ENCODE assay signal across 9 mouse cellular contexts in genomic region chr12:100212397-100212796, GRCm38 (mm10). TPM values are rescaled to one million over a fixed set of nuclear protein-coding genes. Genes with fewer than 3 reads are reported as not detected.
A peak's percentile ranks its signal among the peaks of the same experiment; 100 is the strongest.
DNase-seq lines count a peak whose midpoint lies in the region; ATAC-seq and TF ChIP-seq lines count a peak whose summit lies in the region.
"Had no signal": no experiment of that assay in that cellular context is flagged by ENCODE, and none has a peak within 500 bp of the region (broad histone marks: within the 10 kb centered on the region; RNA-seq: fewer than 3 reads in every experiment).

No protein-coding gene starts in this region.

- no peak overlapping the region for H3K4me2 ChIP-seq in kidney, embryonic 15.5 days
- H3K4me2 ChIP-seq in kidney, embryonic 14.5 days (replicated peaks; ENCODE audit: low read depth, low read length), result no peak overlapping the region
- no peak overlapping the region for H3K4me2 ChIP-seq in midbrain, embryonic 11.5 days
- no peak overlapping the region for H3K4me2 ChIP-seq in hindbrain, embryonic 14.5 days (replicated peaks)
- H3K4me2 ChIP-seq: limb, embryonic 15.5 days had no signal

- no peak for TF ChIP-seq POLR2A in brain, embryonic 14.5 days (IDR thresholded peaks at IDR 0.05; ENCODE audit: borderline replicate concordance, extremely low read depth, insufficient read depth, insufficient read length, poor library complexity, severe bottlenecking)
- TF ChIP-seq POLR2A in olfactory bulb, adult 2 months (IDR thresholded peaks at IDR 0.05; ENCODE audit: insufficient read depth, low read depth, low read length), result no peak

- no peak overlapping the region for H3K4me3 ChIP-seq in kidney, embryonic 15.5 days (replicated peaks)
- no peak overlapping the region for H3K4me3 ChIP-seq in kidney, embryonic 14.5 days (ENCODE audit: low read length)
- no peak overlapping the region for H3K4me3 ChIP-seq in olfactory bulb, adult 2 months (ENCODE audit: insufficient read depth, low read depth, low read length)
- H3K4me3 ChIP-seq in midbrain, embryonic 11.5 days (ENCODE audit: low read depth, low read length), result no peak overlapping the region
- H3K4me3 ChIP-seq in midbrain, embryonic 10.5 days, result no peak overlapping the region
- no peak overlapping the region for H3K4me3 ChIP-seq in hindbrain, embryonic 14.5 days (replicated peaks; ENCODE audit: low read length)
- H3K4me3 ChIP-seq: limb, embryonic 15.5 days had no signal

- intact Hi-C loops in heart, postnatal 14 days (cut with DNase I), result no loop called here

- peaks cover 32% of the 10 kb centered on the region for H3K36me3 ChIP-seq in kidney, embryonic 15.5 days
- peaks cover 22% of the 10 kb centered on the region for H3K36me3 ChIP-seq in kidney, embryonic 14.5 days (ENCODE audit: control insufficient read depth, insufficient read depth, low read length)
- peaks cover 7% of the 10 kb centered on the region; the same call in 1 of the 2 replicates for H3K36me3 ChIP-seq in midbrain, embryonic 11.5 days (ENCODE audit: control insufficient read depth, insufficient read depth, low read length)
- H3K36me3 ChIP-seq in midbrain, embryonic 10.5 days, result peaks cover 37% of the 10 kb centered on the region
- H3K36me3 ChIP-seq in hindbrain, embryonic 14.5 days (replicated peaks; ENCODE audit: control insufficient read depth, insufficient read depth), result peaks cover 36% of the 10 kb centered on the region

- H3K27ac ChIP-seq in kidney, embryonic 15.5 days, result 0 out of 2 replicates have a peak overlapping the region, but pooled peaks have one; percentile 18
- H3K27ac ChIP-seq in kidney, embryonic 14.5 days (ENCODE audit: low read depth, low read length), result no peak overlapping the region
- 0 out of 2 replicates have a peak overlapping the region, but pooled peaks have one; percentile 22 for H3K27ac ChIP-seq in olfactory bulb, adult 2 months (ENCODE audit: insufficient read depth, low read depth, low read length)
- H3K27ac ChIP-seq in midbrain, embryonic 11.5 days (ENCODE audit: low read depth, low read length), result no peak overlapping the region
- H3K27ac ChIP-seq in midbrain, embryonic 10.5 days (replicated peaks), result no peak overlapping the region
- H3K27ac ChIP-seq in hindbrain, embryonic 14.5 days, result no peak overlapping the region

- TF ChIP-seq CTCF in brain, embryonic 14.5 days (IDR thresholded peaks at IDR 0.05; ENCODE audit: borderline replicate concordance, extremely low read depth, insufficient read depth, insufficient read length), result no peak
- TF ChIP-seq CTCF in olfactory bulb, adult 2 months (IDR thresholded peaks at IDR 0.05; ENCODE audit: insufficient read depth, low read depth, low read length), result no peak

- 45% methylated on average over 3 of the region's 3 CpGs for WGBS in kidney, embryonic 15.5 days
- WGBS in kidney, embryonic 14.5 days, result 49% methylated on average over 3 of the region's 3 CpGs
- 47% methylated on average over 3 of the region's 3 CpGs for WGBS in olfactory bulb, adult 2 months
- WGBS in midbrain, embryonic 11.5 days, result 58% methylated on average over 3 of the region's 3 CpGs
- WGBS in midbrain, embryonic 10.5 days, result 54% methylated on average over 3 of the region's 3 CpGs
- WGBS in hindbrain, embryonic 14.5 days, result 66% methylated on average over 3 of the region's 3 CpGs

- no peaks in the 10 kb centered on the region for H3K27me3 ChIP-seq in kidney, embryonic 15.5 days
- H3K27me3 ChIP-seq in kidney, embryonic 14.5 days (ENCODE audit: control insufficient read depth, insufficient read depth, low read length), result no peaks in the 10 kb centered on the region
- H3K27me3 ChIP-seq in midbrain, embryonic 11.5 days (ENCODE audit: control insufficient read depth, insufficient read depth, low read length), result no peaks in the 10 kb centered on the region
- no peaks in the 10 kb centered on the region for H3K27me3 ChIP-seq in midbrain, embryonic 10.5 days (ENCODE audit: low read depth, poor library complexity, severe bottlenecking)
- H3K27me3 ChIP-seq in hindbrain, embryonic 14.5 days (ENCODE audit: control insufficient read depth, insufficient read depth, low read length), result no peaks in the 10 kb centered on the region
- H3K27me3 ChIP-seq: limb, embryonic 15.5 days had no signal

- DNase-seq in brain, embryonic 14.5 days (ENCODE audit: low read depth), result peak; percentile 42
- peak; percentile 27 to 32 for DNase-seq in heart, postnatal 14 days
- no peak for DNase-seq in midbrain, embryonic 11.5 days (ENCODE audit: low spot score, missing footprints)
- DNase-seq in midbrain, embryonic 10.5 days (ENCODE audit: low spot score), result no peak
- no peak for DNase-seq in hindbrain, embryonic 14.5 days (ENCODE audit: low spot score)

- peaks cover 21% of the 10 kb centered on the region for H3K4me1 ChIP-seq in kidney, embryonic 15.5 days
- no peaks in the 10 kb centered on the region for H3K4me1 ChIP-seq in kidney, embryonic 14.5 days (ENCODE audit: control insufficient read depth, insufficient read depth, low read length)
- peaks cover 15% of the 10 kb centered on the region for H3K4me1 ChIP-seq in olfactory bulb, adult 2 months (ENCODE audit: control insufficient read depth, insufficient read depth, low read length)
- H3K4me1 ChIP-seq in midbrain, embryonic 11.5 days (ENCODE audit: control insufficient read depth, insufficient read depth, low read length), result no peaks in the 10 kb centered on the region
- H3K4me1 ChIP-seq in midbrain, embryonic 10.5 days, result peaks cover 8% of the 10 kb centered on the region; the same call in 1 of the 2 replicates
- H3K4me1 ChIP-seq in hindbrain, embryonic 14.5 days (replicated peaks; ENCODE audit: control insufficient read depth, insufficient read depth, low read length), result no peaks in the 10 kb centered on the region

- no peak overlapping the region for H3K9ac ChIP-seq in kidney, embryonic 15.5 days
- H3K9ac ChIP-seq in kidney, embryonic 14.5 days (ENCODE audit: low read depth, low read length), result no peak overlapping the region
- H3K9ac ChIP-seq in midbrain, embryonic 11.5 days (ENCODE audit: low read length), result no peak overlapping the region
- H3K9ac ChIP-seq in hindbrain, embryonic 14.5 days, result no peak overlapping the region
- H3K9ac ChIP-seq: limb, embryonic 15.5 days had no signal

- ATAC-seq in kidney, embryonic 15.5 days (replicated peaks; ENCODE audit: low FRiP score), result 0 out of 2 replicates have a peak, but pooled peaks have one; percentile 19
- no peak for ATAC-seq in kidney, embryonic 14.5 days (ENCODE audit: low FRiP score, low TSS enrichment)
- ATAC-seq in midbrain, embryonic 11.5 days (ENCODE audit: low FRiP score), result no peak
- no peak for ATAC-seq in hindbrain, embryonic 14.5 days (ENCODE audit: low FRiP score)

- H3K9me3 ChIP-seq in kidney, embryonic 15.5 days (replicated peaks), result no peaks in the 10 kb centered on the region
- H3K9me3 ChIP-seq in kidney, embryonic 14.5 days (ENCODE audit: control insufficient read depth, low read length), result peaks cover 2% of the 10 kb centered on the region; the same call in 1 of the 2 replicates
- peaks cover 3% of the 10 kb centered on the region; the same call in 1 of the 2 replicates for H3K9me3 ChIP-seq in midbrain, embryonic 11.5 days (ENCODE audit: control insufficient read depth, low read length)
- 0 out of 2 replicates have a peak, but pooled peaks cover 4% of the 10 kb centered on the region for H3K9me3 ChIP-seq in midbrain, embryonic 10.5 days (replicated peaks)
- H3K9me3 ChIP-seq in hindbrain, embryonic 14.5 days (ENCODE audit: control insufficient read depth, low read length), result peaks cover 7% of the 10 kb centered on the region; the same call in 1 of the 2 replicates
- H3K9me3 ChIP-seq: limb, embryonic 15.5 days had no signal

RNA-seq across cellular contexts. Expression of gene Calm1, which starts 13.2 kb away (rescaled TPM):
- polyA plus RNA-seq in kidney, embryonic 15.5 days (2015; fragmentation: Nextera tagmentation; extraction: Ambion mirVana), result 1,314 and 1,392 TPM in 2 replicates
- polyA plus RNA-seq in kidney, embryonic 14.5 days (2014; fragmentation: Nextera tagmentation; extraction: Ambion mirVana), result 1,237 and 1,509 TPM in 2 replicates
- polyA plus RNA-seq in brain, embryonic 14.5 days (2012; rRNA removed), result 545 and 624 TPM in 2 replicates
- total RNA-seq in heart, postnatal 14 days (2021), result 100 to 1,000 TPM; 282 to 334 TPM
- 446 and 787 TPM in 2 replicates for polyA plus RNA-seq in olfactory bulb, adult 2 months (2012; ENCODE audit: insufficient read depth, insufficient read length, low replicate concordance, missing spikeins)
- 1,565 and 1,591 TPM in 2 replicates for polyA plus RNA-seq in midbrain, embryonic 11.5 days (2014; fragmentation: Nextera tagmentation; extraction: Ambion mirVana)
- polyA plus RNA-seq in midbrain, embryonic 10.5 days (2016; fragmentation: Nextera tagmentation; extraction: Ambion mirVana), result 1,473 and 1,491 TPM in 2 replicates
- polyA plus RNA-seq in hindbrain, embryonic 14.5 days (2014; fragmentation: Nextera tagmentation; extraction: Ambion mirVana), result 2,705 and 2,824 TPM in 2 replicates

RNA-seq across cellular contexts. Expression of gene Nrde2, which starts 52.9 kb away (rescaled TPM):
- 18.4 and 18.9 TPM in 2 replicates for polyA plus RNA-seq in kidney, embryonic 15.5 days (2015; fragmentation: Nextera tagmentation; extraction: Ambion mirVana)
- 11.7 and 20.1 TPM in 2 replicates for polyA plus RNA-seq in kidney, embryonic 14.5 days (2014; fragmentation: Nextera tagmentation; extraction: Ambion mirVana)
- 16.1 and 16.3 TPM in 2 replicates for polyA plus RNA-seq in brain, embryonic 14.5 days (2012; rRNA removed)
- total RNA-seq in heart, postnatal 14 days (2021), result 10 to 100 TPM in 1 of 2 experiments, 1 to 10 TPM in 1; 8.4 to 11.9 TPM
- polyA plus RNA-seq in olfactory bulb, adult 2 months (2012; ENCODE audit: insufficient read depth, insufficient read length, low replicate concordance, missing spikeins), result not detected in 2 replicates
- 11.6 and 13.5 TPM in 2 replicates for polyA plus RNA-seq in midbrain, embryonic 11.5 days (2014; fragmentation: Nextera tagmentation; extraction: Ambion mirVana)
- polyA plus RNA-seq in midbrain, embryonic 10.5 days (2016; fragmentation: Nextera tagmentation; extraction: Ambion mirVana), result 14.1 and 15.1 TPM in 2 replicates
- 12.0 and 14.0 TPM in 2 replicates for polyA plus RNA-seq in hindbrain, embryonic 14.5 days (2014; fragmentation: Nextera tagmentation; extraction: Ambion mirVana)

Comparison
In these comparisons a context has a peak if more than half of its experiments do, and no peak if none do; other contexts are left out.
1. H3K27ac ChIP-seq: peak in kidney, embryonic 15.5 days (single experiment) and olfactory bulb, adult 2 months (single experiment); none in kidney, embryonic 14.5 days (single experiment), midbrain, embryonic 11.5 days (single experiment), midbrain, embryonic 10.5 days (single experiment) and hindbrain, embryonic 14.5 days (single experiment).
2. DNase-seq: peak in brain, embryonic 14.5 days (single experiment) and heart, postnatal 14 days (2 of 2); none in midbrain, embryonic 11.5 days (single experiment), midbrain, embryonic 10.5 days (single experiment) and hindbrain, embryonic 14.5 days (single experiment).